Mouse (Mus musculus) kidney, adult 2 months (tissue): ENCODE measurements around the gene Gm5150.

ENCODE experiments used
- CTCF ChIP-seq: fragments of 200-500 bp; conservative IDR thresholded peaks from 2 replicates; pipeline ENCODE4 v1.5.1; 2011; ENCODE audit warnings: low read depth, mild to moderate bottlenecking, control low read depth, low read length, moderate library complexity, mixed read lengths; ENCODE audit not compliant: insufficient read depth, insufficient read length
- POLR2A ChIP-seq: fragments of 200-500 bp; IDR thresholded peaks from one replicate; pipeline ENCODE4 v1.6.1; 2011; ENCODE audit warnings: low read depth, low read length, control low read depth

DNA sequence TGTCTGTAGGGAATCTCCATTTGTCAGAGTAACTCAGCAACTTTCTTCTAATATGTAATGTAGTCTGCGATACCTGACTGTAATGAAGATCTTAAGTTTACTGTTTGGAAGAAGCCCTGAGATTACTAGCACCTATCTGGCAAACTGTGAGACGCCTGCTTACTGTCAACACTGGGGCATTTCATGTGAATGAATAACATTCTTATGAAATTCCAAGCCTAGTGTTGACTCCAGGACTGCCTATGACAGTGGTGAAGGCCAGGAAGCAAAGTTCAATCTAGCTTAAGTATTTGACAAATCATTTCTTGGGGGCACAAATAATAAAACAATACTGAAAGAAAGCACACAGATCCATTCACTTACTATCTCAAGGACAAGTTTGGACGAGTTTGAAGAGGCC lies 24.0 kb downstream of the Gm5150 start:
- TF ChIP-seq CTCF (no peak), POLR2A (no peak)
